Mouse (Mus musculus) liver, embryonic 12.5 days (tissue): ENCODE data around the gene Lrrc4. TPM values are rescaled to one million over a fixed set of nuclear protein-coding genes. Genes with fewer than 3 reads are reported as not detected.
A peak's percentile ranks its signal among the peaks of the same experiment; 100 is the strongest.

Experiments used
- ATAC-seq: fragments of 200-750 bp; cut with Nextera tagmentation; 2 replicates; pipeline ENCODE4 v1.8.0; 2017; ENCODE audit warnings: moderate number of reproducible peaks, mild to moderate bottlenecking, moderate library complexity
- H3K27ac ChIP-seq: fragments of 300-500 bp; sonication (generic); 2 replicates; pipeline ENCODE4 v1.5.1; 2016; ENCODE audit warnings: mild to moderate bottlenecking
- H3K27me3 ChIP-seq: fragments of 300-500 bp; sonication (generic); replicated peaks from 2 replicates; pipeline ENCODE4 v1.6.1; 2016; ENCODE audit warnings: mild to moderate bottlenecking, moderate library complexity
- H3K36me3 ChIP-seq: fragments of 300-500 bp; sonication (generic); 2 replicates; pipeline ENCODE4 v1.6.1; 2016; ENCODE audit warnings: mild to moderate bottlenecking, moderate library complexity
- H3K4me1 ChIP-seq: fragments of 300-500 bp; sonication (generic); 2 replicates; pipeline ENCODE4 v1.6.1; 2016
- H3K4me2 ChIP-seq: fragments of 300-500 bp; sonication (generic); 2 replicates; pipeline ENCODE4 v1.6.1; 2016; ENCODE audit warnings: mild to moderate bottlenecking, moderate library complexity
- H3K4me3 ChIP-seq: fragments of 300-500 bp; sonication (generic); 2 replicates; pipeline ENCODE4 v1.5.1; 2016; ENCODE audit warnings: mild to moderate bottlenecking, moderate library complexity
- H3K9ac ChIP-seq: fragments of 300-500 bp; sonication (generic); 2 replicates; pipeline ENCODE4 v1.6.1; 2016; ENCODE audit warnings: mild to moderate bottlenecking, moderate library complexity
- H3K9me3 ChIP-seq: fragments of 300-500 bp; sonication (generic); replicated peaks from 2 replicates; pipeline ENCODE4 v1.6.1; 2016; ENCODE audit warnings: mild to moderate bottlenecking, moderate library complexity
- WGBS: fragments of 180-500 bp; shearing (Covaris S2); methylation state at CpG from one replicate; pipeline ENCODE4 v1.1.7; 2016; ENCODE audit not compliant: insufficient replicate concordance; 5-methylcytosine and 5-hydroxymethylcytosine counted together
- polyA plus RNA-seq: library from polyadenylated mRNA; unstranded; fragments of >200 nt; fragmentation: Nextera tagmentation; extraction: Ambion mirVana; gene quantifications from 2 replicates; pipeline ENCODE4 v1.2.1, GENCODE M21; 2016

The Lrrc4 gene
- polyA plus RNA-seq, 1 experiment from 2014 or later = 0.30 TPM

DNA sequence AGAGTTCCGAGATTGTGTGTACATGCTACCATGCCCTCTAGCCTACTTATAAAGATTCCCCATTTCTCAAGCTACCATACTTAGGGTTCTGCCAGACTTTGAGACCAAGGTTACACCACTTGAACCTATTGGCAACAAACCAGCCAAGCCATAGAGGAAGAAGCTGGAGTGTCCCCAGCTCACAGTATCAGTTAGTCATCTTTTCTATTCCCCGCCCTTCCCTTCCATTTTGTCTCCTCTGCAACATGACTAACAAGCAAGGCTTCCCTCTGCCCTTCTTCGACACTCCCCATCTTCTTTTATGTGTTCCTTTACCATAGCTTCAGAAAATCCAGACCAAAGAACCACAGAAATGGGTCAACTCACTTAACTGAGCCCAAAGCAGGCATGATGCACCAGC is 34.7 kb upstream of the Lrrc4 start:
- 75% methylated on average over 3 of the region's 3 CpGs for WGBS
- Histone ChIP-seq H3K4me2 (no peak overlapping the region), H3K9me3 (no peaks in the 10 kb centered on the region), H3K4me3 (no peak overlapping the region), H3K36me3 (no peaks in the 10 kb centered on the region), H3K4me1 (no peaks in the 10 kb centered on the region; the same call in 1 of the 2 replicates), H3K27me3 (no peaks in the 10 kb centered on the region), H3K27ac (no peak overlapping the region), H3K9ac (no peak overlapping the region)
- ATAC-seq = no peak

DNA sequence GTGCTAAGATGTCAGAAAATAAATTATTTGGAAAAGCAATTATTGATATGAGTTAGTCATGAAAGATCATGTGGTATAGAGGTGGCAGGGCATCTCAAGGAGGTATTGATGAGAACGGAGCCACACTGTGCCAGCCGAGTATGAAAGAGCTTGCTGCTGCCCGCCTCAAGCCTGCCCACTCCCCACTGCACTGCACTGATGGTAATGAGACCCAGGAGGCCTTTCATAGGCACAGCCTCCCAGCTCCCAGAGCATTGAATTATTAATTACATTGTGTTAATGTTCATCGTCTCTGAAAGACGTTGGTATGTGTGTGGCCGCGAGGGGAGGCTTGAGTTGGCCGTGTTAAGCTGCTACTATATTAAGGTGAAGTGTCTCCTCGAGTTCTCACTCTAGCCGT is 33.6 kb upstream of the Lrrc4 start:
- no peaks in the 10 kb centered on the region for H3K36me3 ChIP-seq
- H3K9ac ChIP-seq = no peak overlapping the region
- no peak overlapping the region for H3K4me3 ChIP-seq
- no peaks in the 10 kb centered on the region for H3K9me3 ChIP-seq
- no peaks in the 10 kb centered on the region for H3K27me3 ChIP-seq
- H3K4me1 ChIP-seq = no peaks in the 10 kb centered on the region; the same call in 1 of the 2 replicates
- no peak overlapping the region for H3K4me2 ChIP-seq
- WGBS = 87% methylated on average over 10 of the region's 10 CpGs
- H3K27ac ChIP-seq = no peak overlapping the region
- no peak for ATAC-seq

GRCm38 (mm10) chr6:28864684-28865083 is 33.1 kb upstream of the Lrrc4 start:
- Histone ChIP-seq H3K36me3 (no peaks in the 10 kb centered on the region), H3K27me3 (no peaks in the 10 kb centered on the region), H3K4me3 (no peak overlapping the region), H3K4me1 (no peaks in the 10 kb centered on the region; the same call in 1 of the 2 replicates), H3K27ac (no peak overlapping the region), H3K4me2 (no peak overlapping the region), H3K9ac (no peak overlapping the region), H3K9me3 (no peaks in the 10 kb centered on the region)
- no peak for ATAC-seq
- 63% methylated on average over 5 of the region's 5 CpGs for WGBS

- WGBS = 66% methylated on average over 8 of the region's 8 CpGs
- H3K27me3 ChIP-seq = no peaks in the 10 kb centered on the region
- H3K4me3 ChIP-seq = no peak overlapping the region
Measured at GRCm38 (mm10) chr6:28862304-28862703, 30.8 kb upstream of the Lrrc4 start.

DNA sequence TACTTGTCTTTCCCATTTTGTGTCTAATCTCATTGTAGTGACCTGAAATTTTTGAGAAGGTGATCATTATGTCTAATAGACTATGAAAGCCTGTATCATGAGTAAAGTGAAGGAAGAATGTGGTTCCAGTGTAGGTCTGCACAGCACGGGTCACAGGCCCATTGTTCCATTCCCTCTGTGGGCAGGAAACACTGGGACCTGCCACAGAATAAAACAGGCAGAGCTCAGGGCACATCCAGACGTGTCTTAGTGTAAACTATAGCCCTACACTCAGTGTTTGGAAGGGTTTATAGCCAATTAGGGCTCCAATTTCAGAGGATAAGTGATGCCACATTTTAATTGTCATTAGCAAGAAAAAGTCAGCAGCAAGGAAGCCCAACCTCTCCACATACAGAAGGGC is 29.4 kb upstream of the Lrrc4 start:
- Histone ChIP-seq H3K36me3 (no peaks in the 10 kb centered on the region), H3K4me3 (no peak overlapping the region), H3K27me3 (no peaks in the 10 kb centered on the region), H3K9me3 (no peaks in the 10 kb centered on the region), H3K9ac (no peak overlapping the region), H3K27ac (no peak overlapping the region), H3K4me1 (peaks cover 27% of the 10 kb centered on the region), H3K4me2 (no peak overlapping the region)
- 37% methylated on average over 2 of the region's 2 CpGs for WGBS
- ATAC-seq = no peak

More at GRCm38 (mm10) chr6:28862304-28862703, 30.8 kb upstream of the Lrrc4 start:
- Histone ChIP-seq H3K4me1 (peaks cover 13% of the 10 kb centered on the region), H3K9me3 (no peaks in the 10 kb centered on the region), H3K36me3 (no peaks in the 10 kb centered on the region), H3K27ac (no peak overlapping the region), H3K9ac (no peak overlapping the region), H3K4me2 (no peak overlapping the region)
- no peak for ATAC-seq

GRCm38 (mm10) chr6:28860450-28860849 is 28.9 kb upstream of the Lrrc4 start:
- peaks cover 27% of the 10 kb centered on the region for H3K4me1 ChIP-seq
- no peak overlapping the region for H3K4me2 ChIP-seq
- H3K4me3 ChIP-seq = no peak overlapping the region
- WGBS = 62% methylated on average over 2 of the region's 2 CpGs
- H3K9me3 ChIP-seq = no peaks in the 10 kb centered on the region
- no peak overlapping the region for H3K9ac ChIP-seq
- no peaks in the 10 kb centered on the region for H3K27me3 ChIP-seq
- ATAC-seq = no peak
- H3K27ac ChIP-seq = no peak overlapping the region
- no peaks in the 10 kb centered on the region for H3K36me3 ChIP-seq

DNA sequence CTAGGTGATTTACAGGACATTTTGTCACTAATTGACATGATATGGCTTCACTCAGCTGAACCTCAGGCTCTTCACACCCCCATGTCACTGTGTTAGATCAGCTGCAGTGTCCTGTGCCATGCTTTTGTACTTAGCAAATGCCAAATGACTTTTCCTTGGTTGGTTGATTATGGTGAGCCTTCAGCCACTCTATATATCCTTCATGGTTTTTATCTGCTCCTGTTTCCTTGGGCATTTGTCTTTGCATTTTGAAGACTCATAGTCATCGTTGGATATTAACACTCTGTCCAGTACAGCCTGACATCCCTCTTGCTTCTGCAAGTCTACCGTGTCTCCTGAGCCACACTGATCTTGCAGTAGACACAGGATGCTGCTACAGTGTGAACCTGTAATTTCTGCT is 27.5 kb upstream of the Lrrc4 start:
- H3K9me3 ChIP-seq = no peaks in the 10 kb centered on the region
- WGBS = 74% methylated on average over 2 of the region's 2 CpGs
- no peak overlapping the region for H3K27ac ChIP-seq
- H3K4me1 ChIP-seq = peaks cover 27% of the 10 kb centered on the region
- ATAC-seq = no peak
- no peaks in the 10 kb centered on the region for H3K27me3 ChIP-seq
- no peak overlapping the region for H3K9ac ChIP-seq
- no peaks in the 10 kb centered on the region for H3K36me3 ChIP-seq
- H3K4me2 ChIP-seq = no peak overlapping the region
- H3K4me3 ChIP-seq = no peak overlapping the region

DNA sequence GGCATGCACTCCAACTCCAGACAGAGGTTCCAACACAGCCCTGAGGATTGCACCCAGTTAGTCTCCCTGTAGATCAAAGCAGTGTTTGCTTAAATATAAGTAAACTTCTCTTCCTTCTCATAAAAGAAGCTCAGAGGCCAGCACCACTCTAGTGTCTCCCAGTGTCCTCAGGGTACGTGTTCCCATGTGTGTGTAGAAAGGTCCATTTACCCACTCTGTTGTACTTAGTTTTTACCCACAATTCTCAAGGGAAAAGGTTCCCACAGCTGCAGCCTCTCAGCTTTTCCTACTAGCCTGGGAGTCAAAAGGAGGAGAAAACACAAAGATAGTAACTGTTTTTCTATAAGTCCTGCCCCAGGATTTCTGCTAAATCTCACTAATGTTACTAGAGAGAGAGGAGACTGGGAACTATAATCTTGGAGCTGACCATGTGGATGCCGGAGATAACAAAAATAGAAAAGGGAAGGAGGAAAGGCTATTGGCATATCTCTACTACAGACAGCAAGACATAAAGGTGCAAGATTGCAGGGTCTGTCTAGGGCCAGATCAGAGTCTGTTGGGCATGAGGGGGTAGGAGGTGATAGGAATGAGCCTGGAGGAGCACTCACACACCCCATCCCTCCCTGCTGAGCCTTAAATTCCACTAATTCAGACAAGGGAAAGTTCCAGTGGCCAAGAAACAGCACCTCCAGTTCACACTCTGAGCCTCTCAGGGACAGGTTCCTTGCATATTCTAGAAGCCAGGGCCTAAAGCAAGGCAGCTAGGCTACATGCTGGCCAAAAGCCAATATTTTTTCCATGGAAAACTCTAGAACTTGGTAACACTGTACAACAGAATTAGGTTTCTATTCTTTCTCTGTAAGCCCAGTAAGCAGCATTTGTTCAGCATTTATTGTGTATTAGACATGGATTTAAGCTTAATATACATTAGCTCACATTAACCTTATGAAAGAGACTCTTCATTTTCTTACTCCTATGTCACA is 25.9 kb upstream of the Lrrc4 start:
- Histone ChIP-seq H3K27me3 (no peaks in the 10 kb centered on the region), H3K27ac (no peak overlapping the region), H3K36me3 (0 out of 2 replicates have a peak, but pooled peaks cover 4% of the 10 kb centered on the region), H3K4me1 (peaks cover 27% of the 10 kb centered on the region), H3K4me2 (no peak overlapping the region), H3K9me3 (no peaks in the 10 kb centered on the region), H3K9ac (no peak overlapping the region), H3K4me3 (no peak overlapping the region)
- ATAC-seq = peak; percentile 61
- 31% methylated on average over 2 of the region's 2 CpGs for WGBS

DNA sequence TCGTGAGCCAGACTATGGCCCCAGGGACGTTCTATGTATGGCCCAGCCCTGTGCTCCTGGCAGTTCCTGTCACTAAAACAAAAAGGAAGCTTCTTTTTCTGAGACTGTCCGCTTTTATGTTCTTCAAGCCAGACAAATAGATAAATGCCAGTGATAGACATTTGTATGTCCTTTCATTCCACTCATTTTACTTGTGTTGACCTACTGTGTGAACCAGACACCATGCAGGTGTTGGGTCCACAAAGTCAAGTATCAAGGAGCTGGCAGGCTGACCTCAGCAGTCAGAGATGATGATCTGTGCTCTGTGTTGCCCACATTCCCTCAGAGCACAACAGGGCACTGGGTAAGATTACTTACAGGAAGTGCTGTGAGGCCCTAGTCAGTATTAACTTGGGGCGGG is 25.2 kb upstream of the Lrrc4 start:
- H3K4me1 ChIP-seq = peaks cover 27% of the 10 kb centered on the region
- 0 out of 2 replicates have a peak, but pooled peaks cover 4% of the 10 kb centered on the region for H3K36me3 ChIP-seq
- H3K27ac ChIP-seq = no peak overlapping the region
- no peaks in the 10 kb centered on the region for H3K27me3 ChIP-seq
- no peak overlapping the region for H3K4me2 ChIP-seq
- no peak overlapping the region for H3K4me3 ChIP-seq
- no peak for ATAC-seq
- no peak overlapping the region for H3K9ac ChIP-seq
- WGBS = 41% methylated on average over 4 of the region's 4 CpGs
- no peaks in the 10 kb centered on the region for H3K9me3 ChIP-seq

- no peak for ATAC-seq
- 0 out of 2 replicates have a peak, but pooled peaks cover 4% of the 10 kb centered on the region for H3K36me3 ChIP-seq
- H3K4me3 ChIP-seq = no peak overlapping the region
- no peaks in the 10 kb centered on the region for H3K27me3 ChIP-seq
- WGBS = 57% methylated on average over 3 of the region's 3 CpGs
- no peak overlapping the region for H3K4me2 ChIP-seq
- H3K27ac ChIP-seq = no peak overlapping the region
- peaks cover 27% of the 10 kb centered on the region for H3K4me1 ChIP-seq
- H3K9ac ChIP-seq = no peak overlapping the region
- H3K9me3 ChIP-seq = no peaks in the 10 kb centered on the region
Measured at GRCm38 (mm10) chr6:28855442-28855841, 23.9 kb upstream of the Lrrc4 start.

DNA sequence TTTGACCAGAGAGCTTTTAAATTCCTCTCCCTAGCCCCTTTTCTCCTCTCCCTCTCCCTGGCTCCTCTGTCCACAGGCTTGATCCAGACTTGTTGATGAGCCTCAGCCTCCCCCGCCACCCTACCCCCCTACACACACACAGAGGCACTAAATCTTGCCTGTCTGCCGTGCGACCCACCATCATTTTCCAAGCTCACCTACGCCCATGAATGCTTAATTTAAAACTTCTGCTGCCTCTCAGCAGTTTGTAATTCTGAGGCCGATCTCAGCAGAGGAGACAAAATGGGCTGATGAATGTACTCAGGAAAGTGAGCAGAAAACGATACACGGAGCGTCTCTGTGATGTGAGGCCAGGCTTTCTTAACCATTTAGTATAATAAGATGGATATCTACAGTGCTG is 23.1 kb upstream of the Lrrc4 start:
- Histone ChIP-seq H3K36me3 (0 out of 2 replicates have a peak, but pooled peaks cover 4% of the 10 kb centered on the region), H3K4me3 (no peak overlapping the region), H3K27ac (no peak overlapping the region), H3K9me3 (no peaks in the 10 kb centered on the region), H3K4me1 (peaks cover 28% of the 10 kb centered on the region), H3K27me3 (no peaks in the 10 kb centered on the region), H3K9ac (no peak overlapping the region), H3K4me2 (no peak overlapping the region)
- no peak for ATAC-seq
- WGBS = 71% methylated on average over 8 of the region's 8 CpGs

- ATAC-seq = no peak
- WGBS = 81% methylated on average over 2 of the region's 2 CpGs
- no peak overlapping the region for H3K4me3 ChIP-seq
- peaks cover 37% of the 10 kb centered on the region for H3K4me1 ChIP-seq
- no peaks in the 10 kb centered on the region for H3K27me3 ChIP-seq
- no peak overlapping the region for H3K27ac ChIP-seq
- no peak overlapping the region for H3K4me2 ChIP-seq
- H3K36me3 ChIP-seq = 0 out of 2 replicates have a peak, but pooled peaks cover 4% of the 10 kb centered on the region
- H3K9ac ChIP-seq = no peak overlapping the region
- no peaks in the 10 kb centered on the region for H3K9me3 ChIP-seq
Measured at GRCm38 (mm10) chr6:28853654-28854053, 22.1 kb upstream of the Lrrc4 start.
